Mouse (Mus musculus): ENCODE measurements at regions not wholly inside any gene's neighbourhood (a gene's known extent, or its start where the extent isn't known, plus 50 kb on each side); places are given as distances from the start of the nearest gene placed in this dataset.

DNA sequence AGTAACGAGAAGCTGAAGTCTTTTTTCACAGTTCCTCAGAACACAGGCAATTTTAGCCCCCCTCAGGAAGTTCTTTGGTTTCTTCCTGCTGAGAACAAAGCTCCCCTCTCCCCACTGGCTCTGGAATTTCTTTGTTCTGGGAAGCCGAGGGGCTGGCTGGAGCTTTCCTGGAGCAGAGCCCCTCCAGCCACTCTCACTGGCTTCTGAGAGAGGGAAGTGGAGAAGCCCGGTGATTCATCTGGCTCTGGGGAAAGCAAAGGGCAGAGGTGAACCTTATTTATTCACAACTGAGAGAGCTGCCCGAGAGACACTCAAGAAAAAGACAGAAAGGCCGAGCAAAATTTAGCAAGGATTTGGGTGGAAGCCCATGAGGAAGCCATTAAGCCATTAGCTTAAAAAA is 63.9 kb downstream of the Ddx3x start:
- Histone ChIP-seq H3K4me3 (ENCODE audit: insufficient read depth in 1 of 2, low read depth in 1 of 2, low read length in 2 of 2, poor library complexity in 1 of 2, severe bottlenecking in 1 of 2) (peak overlapping the region; percentile 25 to 57; a peak in 3 of 4 replicates), H3K9me3 (ENCODE audit: control insufficient read depth, insufficient read depth, low read depth, low read length) (no peaks in the 10 kb centered on the region), H3K9ac (ENCODE audit: insufficient read depth, low read depth, low read length, poor library complexity, severe bottlenecking) (peak overlapping the region; percentile 81; the same call in 1 of the 2 replicates), H3K4me1 (ENCODE audit: control insufficient read depth in 2 of 2, insufficient read depth in 2 of 2, low read length in 2 of 2, poor library complexity in 1 of 2) (peaks cover 3 to 9% of the 10 kb centered on the region in 2 experiments; a peak in 3 of 4 replicates), H3K27ac (ENCODE audit: insufficient read depth, low read depth, low read length, poor library complexity, severe bottlenecking) (peak overlapping the region; percentile 100; the same call in 1 of the 2 replicates), H3K36me3 (ENCODE audit: control insufficient read depth, insufficient read depth, low read length, poor library complexity, severe bottlenecking) (no peaks in the 10 kb centered on the region)
- no peak for DNase-seq (ENCODE audit: low read depth, low spot score)
- in situ Hi-C loops (cut with MboI; ENCODE audit: low sequenced_read_pairs in 2 of 2, unreplicated experiment in 2 of 2), result no loop called here
- TF ChIP-seq HCFC1 (IDR thresholded peaks at IDR 0.05; ENCODE audit: borderline replicate concordance, insufficient read depth, low read length), result no peak
- TF ChIP-seq ZNF384 (IDR thresholded peaks at IDR 0.05; ENCODE audit: low read depth, low read length), result no peak
- TF ChIP-seq CHD2 (IDR thresholded peaks at IDR 0.05; ENCODE audit: low read depth, low read length), result no peak
- TF ChIP-seq MAFK (IDR thresholded peaks at IDR 0.05; ENCODE audit: insufficient read depth, low read depth, low read length), result no peak
- TF ChIP-seq ZC3H11A (IDR thresholded peaks at IDR 0.05; ENCODE audit: borderline replicate concordance, low read depth, low read length), result no peak

- in situ Hi-C loops (cut with MboI; ENCODE audit: low sequenced_read_pairs in 2 of 2, unreplicated experiment in 2 of 2), result no loop called here
- Histone ChIP-seq H3K36me3 (ENCODE audit: control insufficient read depth, insufficient read depth, low read length, poor library complexity, severe bottlenecking) (no peaks in the 10 kb centered on the region), H3K4me3 (ENCODE audit: insufficient read depth in 1 of 2, low read depth in 1 of 2, low read length in 2 of 2, poor library complexity in 1 of 2, severe bottlenecking in 1 of 2) (peak overlapping the region; percentile 25 to 57), H3K27ac (ENCODE audit: insufficient read depth, low read depth, low read length, poor library complexity, severe bottlenecking) (peak overlapping the region; percentile 100), H3K4me1 (ENCODE audit: control insufficient read depth in 2 of 2, insufficient read depth in 2 of 2, low read length in 2 of 2, poor library complexity in 1 of 2) (peaks cover 3 to 9% of the 10 kb centered on the region in 2 experiments; a peak in 3 of 4 replicates), H3K9me3 (ENCODE audit: control insufficient read depth, insufficient read depth, low read depth, low read length) (no peaks in the 10 kb centered on the region), H3K9ac (ENCODE audit: insufficient read depth, low read depth, low read length, poor library complexity, severe bottlenecking) (peak overlapping the region; percentile 81)
- TF ChIP-seq ZC3H11A (IDR thresholded peaks at IDR 0.05; ENCODE audit: borderline replicate concordance, low read depth, low read length) (no peak), CHD2 (IDR thresholded peaks at IDR 0.05; ENCODE audit: low read depth, low read length) (no peak), MAFK (IDR thresholded peaks at IDR 0.05; ENCODE audit: insufficient read depth, low read depth, low read length) (no peak), HCFC1 (IDR thresholded peaks at IDR 0.05; ENCODE audit: borderline replicate concordance, insufficient read depth, low read length) (no peak), ZNF384 (IDR thresholded peaks at IDR 0.05; ENCODE audit: low read depth, low read length) (no peak)
- no peak for DNase-seq (ENCODE audit: low read depth, low spot score)
Measured at GRCm38 (mm10) chrX:13345126-13345525, 64.4 kb downstream of the Ddx3x start.

DNA sequence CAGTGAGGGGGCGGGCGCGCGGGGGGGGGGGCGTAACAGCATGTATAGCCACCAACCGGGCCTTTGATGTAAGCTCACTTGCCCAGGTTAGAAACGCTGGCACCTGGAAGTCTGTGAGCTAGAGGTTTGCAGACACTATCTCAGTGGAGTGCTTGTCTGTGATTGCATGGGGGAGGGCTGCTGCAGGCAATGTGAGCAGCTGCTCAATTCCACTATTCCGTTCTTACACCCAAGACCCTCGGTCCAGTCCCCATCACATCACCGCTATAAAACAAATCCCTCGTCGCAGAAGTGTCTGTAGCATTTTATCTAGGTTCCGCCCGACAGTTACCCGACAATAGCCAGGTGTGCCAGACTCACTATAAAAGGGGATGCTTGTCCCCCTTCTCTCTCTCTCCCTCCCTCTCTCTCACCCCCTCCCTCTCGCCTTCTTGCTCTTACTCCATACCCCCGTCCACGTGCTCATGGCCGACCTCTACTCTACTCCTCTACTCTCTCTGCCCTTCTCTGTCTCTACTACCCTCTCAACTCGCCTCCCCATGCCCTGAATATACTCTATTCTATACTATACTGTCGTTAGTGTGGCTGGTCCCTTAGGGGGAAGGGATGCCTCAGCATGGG is 65.4 kb downstream of the Ddx3x start:
- Histone ChIP-seq H3K9me3 (ENCODE audit: control insufficient read depth, insufficient read depth, low read depth, low read length) (no peaks in the 10 kb centered on the region), H3K27ac (ENCODE audit: insufficient read depth, low read depth, low read length, poor library complexity, severe bottlenecking) (peak overlapping the region; percentile 100), H3K4me3 (ENCODE audit: insufficient read depth in 1 of 2, low read depth in 1 of 2, low read length in 2 of 2, poor library complexity in 1 of 2, severe bottlenecking in 1 of 2) (peak overlapping the region; percentile 66 to 71), H3K36me3 (ENCODE audit: control insufficient read depth, insufficient read depth, low read length, poor library complexity, severe bottlenecking) (no peaks in the 10 kb centered on the region), H3K4me1 (ENCODE audit: control insufficient read depth in 2 of 2, insufficient read depth in 2 of 2, low read length in 2 of 2, poor library complexity in 1 of 2) (peaks cover 3 to 9% of the 10 kb centered on the region in 2 experiments; a peak in 3 of 4 replicates), H3K9ac (ENCODE audit: insufficient read depth, low read depth, low read length, poor library complexity, severe bottlenecking) (peak overlapping the region; percentile 78)
- no peak for TF ChIP-seq MAFK (IDR thresholded peaks at IDR 0.05; ENCODE audit: insufficient read depth, low read depth, low read length)
- TF ChIP-seq CHD2 (IDR thresholded peaks at IDR 0.05; ENCODE audit: low read depth, low read length), result no peak
- TF ChIP-seq ZNF384 (IDR thresholded peaks at IDR 0.05; ENCODE audit: low read depth, low read length), result no peak
- TF ChIP-seq HCFC1 (IDR thresholded peaks at IDR 0.05; ENCODE audit: borderline replicate concordance, insufficient read depth, low read length), result no peak
- no peak for TF ChIP-seq ZC3H11A (IDR thresholded peaks at IDR 0.05; ENCODE audit: borderline replicate concordance, low read depth, low read length)
- in situ Hi-C loops (cut with MboI; ENCODE audit: low sequenced_read_pairs in 2 of 2, unreplicated experiment in 2 of 2), result no loop called here
- no peak for DNase-seq (ENCODE audit: low read depth, low spot score)

- Histone ChIP-seq H3K4me3 (ENCODE audit: insufficient read depth in 1 of 2, low read depth in 1 of 2, low read length in 2 of 2, poor library complexity in 1 of 2, severe bottlenecking in 1 of 2) (peak overlapping the region; percentile 66 to 71), H3K27ac (ENCODE audit: insufficient read depth, low read depth, low read length, poor library complexity, severe bottlenecking) (peak overlapping the region; percentile 100), H3K36me3 (ENCODE audit: control insufficient read depth, insufficient read depth, low read length, poor library complexity, severe bottlenecking) (no peaks in the 10 kb centered on the region), H3K4me1 (ENCODE audit: control insufficient read depth in 2 of 2, insufficient read depth in 2 of 2, low read length in 2 of 2, poor library complexity in 1 of 2) (peaks cover 3 to 9% of the 10 kb centered on the region in 2 experiments; a peak in 3 of 4 replicates), H3K9me3 (ENCODE audit: control insufficient read depth, insufficient read depth, low read depth, low read length) (no peaks in the 10 kb centered on the region), H3K9ac (ENCODE audit: insufficient read depth, low read depth, low read length, poor library complexity, severe bottlenecking) (peak overlapping the region; percentile 78)
- no peak for DNase-seq (ENCODE audit: low read depth, low spot score)
- no peak; the same call in 1 of the 2 replicates for TF ChIP-seq CHD2 (IDR thresholded peaks at IDR 0.05; ENCODE audit: low read depth, low read length)
- no peak for TF ChIP-seq ZC3H11A (IDR thresholded peaks at IDR 0.05; ENCODE audit: borderline replicate concordance, low read depth, low read length)
- TF ChIP-seq ZNF384 (IDR thresholded peaks at IDR 0.05; ENCODE audit: low read depth, low read length), result no peak
- in situ Hi-C loops (cut with MboI; ENCODE audit: low sequenced_read_pairs in 2 of 2, unreplicated experiment in 2 of 2), result no loop called here
Measured at GRCm38 (mm10) chrX:13346696-13347026, 65.9 kb downstream of the Ddx3x start.

All from ES-E14 (cell line).